Mouse (Mus musculus): ENCODE data around the gene Gm6205. TPM values are rescaled to one million over a fixed set of nuclear protein-coding genes. Genes with fewer than 3 reads are reported as not detected.
"Not testable (repeated sequence)": the region's sequence is repeated elsewhere in the genome, so short reads cannot be mapped to it uniquely, and the experiment has no call there.

Gene Gm6205
- not detected in 2 replicates for polyA plus RNA-seq (2012; rRNA removed)

DNA sequence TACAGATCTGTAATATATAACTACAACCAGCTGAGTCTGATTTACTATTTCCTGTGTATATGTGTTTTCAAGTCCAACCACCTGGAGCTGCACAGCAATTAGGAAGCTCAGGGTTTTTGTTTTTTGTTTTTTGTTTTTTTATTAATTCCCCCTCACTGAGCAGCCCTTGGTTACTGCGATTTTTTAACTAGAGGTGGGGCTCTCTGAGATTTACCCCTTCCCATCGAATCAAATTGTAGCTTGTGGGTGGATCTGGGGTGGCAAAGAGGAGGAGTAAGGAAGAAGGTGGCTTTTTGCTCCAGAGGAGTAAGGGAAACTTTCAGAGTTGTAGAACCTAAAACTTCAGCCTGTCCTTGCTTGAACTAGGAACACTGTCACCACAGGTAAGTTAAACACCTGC lies at the start of gene Gm6205:
Gm6205 (plus strand) TSS at position 301 of the 400 bp plus-strand sequence.
- not testable (repeated sequence) for H3K27me3 ChIP-seq (ENCODE audit: control insufficient read depth, insufficient read depth, low read length); H3K4me3 ChIP-seq (ENCODE audit: control insufficient read depth, low read depth, low read length); H3K27ac ChIP-seq (ENCODE audit: control insufficient read depth, insufficient read depth, low read depth, low read length); H3K4me1 ChIP-seq (ENCODE audit: control insufficient read depth, insufficient read depth, low read length); H3K36me3 ChIP-seq (ENCODE audit: control insufficient read depth, insufficient read depth, low read length)

DNA sequence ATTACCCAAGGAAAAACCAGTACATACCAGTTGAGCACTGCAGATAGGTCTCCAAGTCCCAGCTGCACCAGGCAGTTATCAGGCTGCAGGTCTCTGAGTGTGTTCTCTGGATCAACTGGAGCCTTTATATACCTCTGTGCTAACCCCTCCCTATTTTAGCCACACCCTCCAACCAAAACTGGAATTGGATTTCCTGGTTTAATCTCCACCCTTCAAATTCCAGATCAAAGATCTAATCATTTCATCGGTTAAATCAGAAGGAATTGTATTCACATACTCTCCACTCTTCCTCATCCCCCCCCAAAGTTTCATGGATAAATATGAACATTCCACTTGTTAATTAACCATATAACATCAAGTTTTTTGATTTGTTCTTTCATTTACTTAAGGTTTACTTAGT lies 31.9 kb upstream of the Gm6205 start, which contains the start of gene Gm3147:
Gm3147 (minus strand) TSS at position 101 of the 400 bp plus-strand sequence.
- H3K27ac ChIP-seq (ENCODE audit: control insufficient read depth, insufficient read depth, low read depth, low read length); H3K4me1 ChIP-seq (ENCODE audit: control insufficient read depth, insufficient read depth, low read length); H3K36me3 ChIP-seq (ENCODE audit: control insufficient read depth, insufficient read depth, low read length); H3K4me3 ChIP-seq (ENCODE audit: control insufficient read depth, low read depth, low read length); H3K27me3 ChIP-seq (ENCODE audit: control insufficient read depth, insufficient read depth, low read length): not testable (repeated sequence)

DNA sequence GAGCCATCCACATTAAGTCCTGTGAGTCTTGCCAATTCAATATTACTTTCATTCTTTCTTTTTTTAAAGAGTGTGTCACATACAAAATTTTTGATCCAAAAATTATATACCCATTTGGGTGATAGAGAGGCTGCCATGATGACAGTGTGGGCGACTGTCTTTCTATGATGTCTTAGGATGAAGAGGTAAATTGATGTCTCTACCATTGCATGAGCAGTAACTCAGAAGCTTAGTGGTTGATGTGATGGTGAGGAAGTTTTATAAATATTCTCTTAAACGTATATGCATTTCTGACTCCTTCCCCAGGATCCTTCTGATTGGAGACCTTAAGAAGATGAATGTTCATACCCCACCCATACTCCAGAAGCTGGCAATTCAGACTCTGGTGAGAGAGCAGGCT lies 24.5 kb upstream of the Gm6205 start, which contains the start of gene Gm6509:
Gm6509 (plus strand) TSS at position 301 of the 400 bp plus-strand sequence.
- H3K4me1 ChIP-seq (ENCODE audit: control insufficient read depth, insufficient read depth, low read length); H3K27me3 ChIP-seq (ENCODE audit: control insufficient read depth, insufficient read depth, low read length): not testable (repeated sequence)

More for the DNA sequence above, 24.5 kb upstream of the Gm6205 start, which contains the start of gene Gm6509:
- not testable (repeated sequence) for H3K27ac ChIP-seq (ENCODE audit: control insufficient read depth, insufficient read depth, low read depth, low read length); H3K4me3 ChIP-seq (ENCODE audit: control insufficient read depth, low read depth, low read length); H3K36me3 ChIP-seq (ENCODE audit: control insufficient read depth, insufficient read depth, low read length)

Other genes starting within 250 kb of the Gm6205 start
- gene Gm7682, start 202.6 kb upstream of the Gm6205 start, polyA plus RNA-seq (2012; rRNA removed): not detected in 2 replicates
- gene Gm3139, start 122.1 kb upstream of the Gm6205 start, polyA plus RNA-seq (2012; rRNA removed): not detected in 2 replicates
- gene Gm3147, start 32.0 kb upstream of the Gm6205 start, polyA plus RNA-seq (2012; rRNA removed): not detected in 2 replicates
- gene Gm6509, start 24.4 kb upstream of the Gm6205 start, polyA plus RNA-seq (2012; rRNA removed): not detected in 2 replicates
- gene Gm3183, start 217.1 kb downstream of the Gm6205 start, polyA plus RNA-seq (2012; rRNA removed): 0.17 TPM in 1 of 2 replicates, not detected in the other